Mouse (Mus musculus): ENCODE data around the gene N4bp2l2.

The N4bp2l2 gene

DNA sequence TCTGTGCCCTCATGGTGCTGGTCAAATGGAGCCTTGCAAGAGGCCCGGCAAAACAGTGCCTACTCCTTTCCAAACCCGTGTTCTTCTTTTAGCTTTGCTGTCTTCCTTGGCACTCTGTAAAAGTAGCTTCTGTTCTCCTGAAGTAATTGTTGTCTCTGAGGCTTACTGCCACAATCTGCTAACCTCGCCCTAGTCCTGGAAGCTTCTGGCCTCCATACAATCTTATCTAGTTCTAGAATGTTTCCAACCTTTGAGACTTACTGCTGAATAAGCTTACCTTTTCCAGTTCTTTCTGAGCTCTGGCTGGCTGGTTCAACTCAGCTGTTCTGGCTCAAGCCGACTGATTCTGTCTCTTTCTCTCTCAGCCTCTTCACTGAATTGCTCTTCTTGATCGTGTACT, 104.2 kb downstream of the N4bp2l2 start:
- DNase-seq (ENCODE audit: low spot score) = no peak

DNA sequence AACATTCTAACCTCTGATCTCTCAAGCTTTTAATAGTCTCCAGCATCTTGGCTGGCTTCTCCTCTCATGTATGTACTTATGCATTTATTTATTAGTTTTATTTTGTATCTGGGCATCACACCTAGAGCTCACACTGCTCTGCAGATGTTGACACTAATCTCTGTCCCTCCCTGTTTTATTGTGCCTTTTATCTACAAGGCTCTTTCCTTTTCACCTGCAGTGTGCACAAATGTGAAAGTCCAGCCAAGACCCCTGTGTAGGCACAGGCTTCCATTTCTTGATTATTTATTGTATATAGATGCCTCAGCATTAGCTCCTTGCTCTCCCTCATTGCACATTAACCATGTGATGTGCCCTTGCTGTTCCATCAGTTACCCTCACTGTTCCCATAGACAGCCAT, 104.6 kb downstream of the N4bp2l2 start:
- no peak for DNase-seq (ENCODE audit: low spot score)

DNA sequence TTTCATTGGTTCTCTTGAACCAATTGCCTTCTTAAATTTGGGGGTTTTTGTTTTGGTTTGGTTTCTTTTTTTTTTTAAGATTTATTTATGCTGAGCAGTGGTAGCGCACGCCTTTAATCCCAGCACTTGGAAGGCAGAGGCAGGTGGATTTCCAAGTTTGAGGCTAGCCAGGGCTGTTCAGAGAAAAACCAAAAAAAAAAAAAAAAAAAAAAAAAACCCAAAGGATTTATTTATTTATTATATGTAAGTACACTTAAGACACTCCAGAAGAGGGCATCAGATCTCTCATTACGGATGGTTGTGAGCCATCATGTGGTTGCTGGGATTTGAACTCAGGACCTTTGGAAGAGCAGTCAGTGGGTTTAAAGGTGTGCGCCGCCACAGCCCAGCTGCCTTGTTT, 105.1 kb downstream of the N4bp2l2 start:
- DNase-seq (ENCODE audit: low spot score) = no peak

DNA sequence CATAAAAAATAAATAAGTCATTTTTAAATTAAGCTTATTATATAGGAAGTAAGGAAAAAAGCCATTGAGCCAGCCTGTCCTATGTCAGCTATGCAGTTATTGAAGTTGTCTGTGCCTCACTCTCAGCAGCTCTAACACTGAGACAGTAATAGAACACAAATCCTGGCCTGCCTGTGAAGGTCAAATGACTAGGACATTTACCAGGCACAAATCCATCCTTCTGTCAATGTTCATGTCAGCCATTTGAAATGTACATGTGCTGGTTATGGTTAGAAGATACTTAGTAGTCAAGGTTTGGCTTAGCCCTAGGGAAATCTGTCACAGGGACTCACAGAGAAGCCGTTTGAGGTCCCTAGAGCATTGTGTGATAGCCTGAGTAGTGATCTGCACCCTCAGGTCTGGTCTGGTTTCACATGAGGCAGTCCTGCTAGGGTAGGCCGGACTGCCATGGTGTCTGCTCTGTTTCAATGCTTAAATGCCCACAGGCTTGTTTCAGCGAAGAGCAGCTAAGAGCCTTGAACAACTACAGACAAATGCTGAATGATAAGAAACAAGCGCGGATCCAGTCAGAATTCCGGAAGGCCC, 106.4 kb downstream of the N4bp2l2 start:
- no peak for DNase-seq (ENCODE audit: low spot score)

Data from urinary bladder, postnatal 14 days (tissue).